Mouse (Mus musculus) lung, adult 2 months (tissue): Measurements from ENCODE around the gene Prdm16. TPM values are rescaled to one million over a fixed set of nuclear protein-coding genes. Genes with fewer than 3 reads are reported as not detected.

ENCODE experiments used
- DNase-seq: peaks from one replicate; pipeline ENCODE4 v3.0.0; 2022
- H3K4me1 ChIP-seq: fragments of 200-500 bp; 2 replicates; pipeline ENCODE4 v1.6.1; 2011; ENCODE audit warnings: low read length; ENCODE audit not compliant: control insufficient read depth, insufficient read depth
- H3K4me3 ChIP-seq: fragments of 200-500 bp; replicated peaks from 2 replicates; pipeline ENCODE3; 2011; ENCODE audit warnings: low read depth, mild to moderate bottlenecking, control low read depth, low read length; ENCODE audit errors: extremely low read depth
- CTCF ChIP-seq: fragments of 200-500 bp; IDR thresholded peaks from 2 replicates; pipeline ENCODE4 v1.5.1; 2011; ENCODE audit warnings: mild to moderate bottlenecking, low read length, control low read depth; ENCODE audit not compliant: insufficient read depth
- POLR2A ChIP-seq: fragments of 200-500 bp; IDR thresholded peaks from 2 replicates; pipeline ENCODE4 v1.6.1; 2011; ENCODE audit warnings: low read depth, mild to moderate bottlenecking, control low read depth, low read length, borderline replicate concordance; ENCODE audit errors: extremely low read depth
- WGBS: fragments of 180-500 bp; shearing (Covaris S2); methylation state at CpG from one replicate; pipeline ENCODE4 v1.1.7; 2018; 5-methylcytosine and 5-hydroxymethylcytosine counted together
- polyA plus RNA-seq: library from polyadenylated mRNA; depleted of rRNA; stranded (reverse); fragments of >200 nt; gene quantifications from 2 replicates; pipeline ENCODE4 v1.2.3, GENCODE M21; 2012

The Prdm16 gene
- polyA plus RNA-seq, 1 experiment, result 18.3 TPM

DNA sequence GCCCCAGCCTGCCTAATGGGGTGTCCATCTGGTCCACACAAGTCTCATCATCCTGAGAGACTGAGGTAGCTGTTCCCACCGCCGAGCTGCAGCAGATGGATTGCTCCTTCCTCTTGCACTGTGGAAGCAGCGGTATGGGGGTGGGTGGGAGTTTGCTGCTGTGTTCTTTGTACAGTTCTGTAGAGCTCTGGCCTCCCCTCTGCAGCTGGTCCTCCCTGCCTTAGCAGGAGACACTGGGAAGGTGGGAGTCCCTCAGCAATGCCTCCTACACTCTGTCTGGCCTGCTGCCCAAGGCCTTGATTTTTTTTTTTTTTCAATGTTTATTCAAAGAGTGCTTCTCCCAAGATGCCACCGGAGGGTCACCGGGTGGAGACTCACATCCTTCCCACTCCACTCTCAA is 235.3 kb downstream of the Prdm16 start:
- no peak for TF ChIP-seq CTCF
- no peak for TF ChIP-seq POLR2A
- 26% methylated on average over 5 of the region's 5 CpGs for WGBS

GRCm38 (mm10) chr4:154400256-154401171 is 236.2 kb downstream of the Prdm16 start:
- no peak for DNase-seq
- no peak overlapping the region for H3K4me3 ChIP-seq
- no peak for TF ChIP-seq POLR2A
- TF ChIP-seq CTCF, result no peak
- H3K4me1 ChIP-seq, result peaks cover 9% of the 10 kb centered on the region
- 82% methylated on average over 24 of the region's 24 CpGs for WGBS

More for the DNA sequence above, 235.3 kb downstream of the Prdm16 start:
- no peak for DNase-seq
- Histone ChIP-seq H3K4me1 (peaks cover 9% of the 10 kb centered on the region), H3K4me3 (no peak overlapping the region)

GRCm38 (mm10) chr4:154399634-154400033 is 237.0 kb downstream of the Prdm16 start:
- WGBS, result 75% methylated on average over 11 of the region's 11 CpGs
- no peak for DNase-seq
- Histone ChIP-seq H3K4me3 (no peak overlapping the region), H3K4me1 (peaks cover 9% of the 10 kb centered on the region)
- TF ChIP-seq POLR2A (no peak), CTCF (no peak)

- Histone ChIP-seq H3K4me1 (peaks cover 4% of the 10 kb centered on the region), H3K4me3 (no peak overlapping the region)
- DNase-seq, result no peak
- 88% methylated on average over 14 of the region's 14 CpGs for WGBS
- TF ChIP-seq POLR2A (no peak), CTCF (no peak)
Measured at GRCm38 (mm10) chr4:154396652-154397301, 239.9 kb downstream of the Prdm16 start.

- Histone ChIP-seq H3K4me1 (no peaks in the 10 kb centered on the region), H3K4me3 (no peak overlapping the region)
- no peak for DNase-seq
- TF ChIP-seq POLR2A (no peak), CTCF (no peak)
- WGBS, result 69% methylated on average over 7 of the region's 7 CpGs
Measured at GRCm38 (mm10) chr4:154394123-154394722, 242.4 kb downstream of the Prdm16 start.

DNA sequence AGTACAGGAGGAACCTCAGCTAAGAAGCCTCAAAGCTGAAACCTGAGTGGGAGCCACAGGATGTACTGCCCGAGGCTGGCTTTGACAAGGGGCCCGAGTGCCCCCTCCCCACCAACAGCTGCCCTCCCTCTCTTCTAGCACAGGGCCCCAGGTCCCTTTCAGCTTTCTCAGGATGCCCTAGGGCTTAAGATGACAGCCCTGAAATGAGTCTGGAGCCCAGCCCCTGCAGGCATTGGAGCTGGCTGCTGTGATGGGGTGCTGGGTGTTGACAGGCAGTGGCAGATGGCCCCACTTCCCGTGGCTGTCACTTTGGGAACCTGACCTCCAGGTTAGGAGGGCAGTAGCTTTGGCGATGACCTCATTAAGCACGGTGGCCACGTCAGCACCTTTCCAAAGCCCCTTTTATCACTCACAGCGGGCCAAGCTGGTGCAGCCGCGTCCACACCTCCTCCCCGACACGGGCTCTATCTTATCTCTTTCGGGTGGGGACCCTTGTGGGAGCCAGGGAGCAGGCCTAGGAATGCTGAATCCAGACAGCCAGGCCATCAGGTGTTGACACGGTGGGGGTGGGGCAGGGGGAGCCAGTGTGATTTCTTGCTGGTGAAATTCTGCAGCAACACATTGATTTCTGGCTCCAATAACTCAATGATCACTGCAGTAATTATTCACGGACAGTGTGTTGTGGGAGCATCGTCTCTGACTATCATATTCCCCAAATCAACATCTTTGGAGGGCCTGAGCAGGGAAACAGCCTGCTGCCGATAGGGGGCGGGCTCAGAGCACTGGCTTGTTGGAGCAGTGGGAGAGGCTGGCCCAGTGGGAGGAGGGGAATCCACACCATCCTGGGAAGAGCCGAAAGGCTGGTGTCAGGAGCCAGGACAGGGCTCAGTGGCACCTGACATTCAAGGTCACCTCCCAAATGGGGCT is 243.2 kb downstream of the Prdm16 start:
- peak; percentile 46 for DNase-seq

DNA sequence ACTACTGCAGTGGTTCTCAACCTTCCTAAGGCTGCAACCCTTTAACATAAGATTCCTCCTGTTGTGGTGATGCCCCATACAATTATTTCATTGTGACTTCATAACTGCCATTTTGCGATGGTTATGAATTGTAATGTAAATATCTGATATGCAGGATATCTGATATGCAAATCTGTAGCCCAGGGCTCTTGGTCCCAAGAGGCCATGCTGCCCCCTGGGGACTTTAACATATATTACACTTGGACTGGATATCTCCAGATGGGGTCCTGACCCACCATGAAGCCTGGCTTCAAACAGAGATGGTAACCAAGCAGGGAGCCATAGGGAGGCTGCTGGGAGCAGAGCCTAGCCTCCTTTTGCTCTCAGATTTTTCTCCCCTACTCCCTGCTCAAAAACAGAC is 244.0 kb downstream of the Prdm16 start:
- 26% methylated on average over 1 of the region's 1 CpGs for WGBS
- no peak overlapping the region for H3K4me3 ChIP-seq
- DNase-seq, result no peak

More for the DNA sequence above, 243.2 kb downstream of the Prdm16 start:
- TF ChIP-seq POLR2A (no peak), CTCF (peak; percentile 41; the same call in 1 of the 2 replicates)
- no peak overlapping the region for H3K4me3 ChIP-seq
- no peaks in the 10 kb centered on the region for H3K4me1 ChIP-seq
- 32% methylated on average over 18 of the region's 18 CpGs for WGBS

DNA sequence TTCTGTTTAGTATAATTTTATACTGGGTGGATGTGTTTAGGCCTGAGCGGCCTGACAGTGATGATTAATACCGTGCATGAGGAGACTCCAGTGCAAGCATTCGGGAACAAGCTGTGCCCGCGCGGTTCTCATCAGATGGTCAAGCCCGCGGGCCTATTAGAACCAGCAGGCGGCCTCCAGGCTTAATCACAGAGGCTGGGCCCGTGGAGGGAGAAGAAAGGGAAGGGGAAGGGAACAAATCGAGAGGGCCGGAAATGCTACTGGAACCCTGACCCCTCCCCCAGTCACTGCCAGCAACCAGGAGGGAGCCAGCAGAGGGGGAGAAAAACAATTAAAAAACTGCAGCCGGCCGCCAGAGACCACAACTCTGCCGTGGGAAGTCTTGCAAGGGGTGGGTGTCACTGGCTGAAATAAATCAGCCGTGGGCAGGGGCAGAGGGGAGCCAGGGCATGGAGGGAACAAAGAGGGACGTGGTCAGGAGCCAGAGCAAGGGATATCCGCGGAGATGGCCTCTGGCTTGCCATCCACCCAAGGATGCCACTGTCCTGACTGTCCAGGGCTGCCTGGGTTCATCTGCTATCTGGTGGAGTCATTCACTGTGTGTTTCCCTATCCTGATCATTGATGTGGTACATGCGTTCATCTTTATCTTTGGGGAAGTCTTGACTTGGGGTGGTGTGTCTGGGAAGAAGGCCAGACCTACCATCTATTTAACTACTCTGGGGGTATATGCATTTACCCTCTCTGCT is 246.2 kb downstream of the Prdm16 start:
- TF ChIP-seq CTCF (no peak), POLR2A (no peak)
- Histone ChIP-seq H3K4me3 (no peak overlapping the region), H3K4me1 (no peaks in the 10 kb centered on the region)
- 41% methylated on average over 20 of the region's 20 CpGs for WGBS
- DNase-seq, result no peak

More for the DNA sequence above, 244.0 kb downstream of the Prdm16 start:
- TF ChIP-seq CTCF (peak; percentile 40; the same call in 1 of the 2 replicates), POLR2A (no peak)
- no peaks in the 10 kb centered on the region for H3K4me1 ChIP-seq
